Comparison of ENCODE assay signal across 16 mouse cellular contexts in the genomic region with DNA sequence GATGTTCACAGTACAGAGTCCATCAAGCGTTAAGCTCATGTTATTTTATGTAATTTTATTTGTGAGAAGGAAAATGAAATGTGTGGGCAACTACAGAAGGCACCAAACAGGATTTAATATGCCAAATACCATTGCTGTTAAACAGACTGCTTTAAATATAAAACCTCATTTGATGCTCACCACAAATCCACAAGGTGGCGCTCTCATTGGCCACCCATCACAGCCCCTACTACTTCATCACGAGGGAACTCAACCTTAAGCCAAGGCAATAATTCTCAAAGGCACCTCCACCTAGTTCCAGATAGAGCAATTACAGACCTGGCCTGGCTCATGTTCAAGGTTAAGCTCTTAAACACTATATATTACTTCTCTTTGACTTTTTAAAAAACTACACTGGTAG.
DNase-seq lines count a peak whose midpoint lies in the region; TF ChIP-seq lines count a peak whose summit lies in the region.
"Had no signal": no experiment of that assay in that cellular context is flagged by ENCODE, and none has a peak within 500 bp of the region (broad histone marks: within the 10 kb centered on the region; RNA-seq: fewer than 3 reads in every experiment).

No protein-coding gene starts in this region.

- WGBS in heart, adult 2 months = 28% methylated on average over 3 of the region's 3 CpGs

- H3K4me1 ChIP-seq in heart, adult 2 months (ENCODE audit: control insufficient read depth, insufficient read depth, low read length) = no peaks in the 10 kb centered on the region
- H3K4me1 ChIP-seq: embryonic facial prominence, embryonic 12.5 days; forebrain, embryonic 12.5 days; heart, embryonic 12.5 days; limb, embryonic 15.5 days; neural tube, embryonic 15.5 days had no signal

- no peak overlapping the region for H3K4me3 ChIP-seq in left cerebral cortex, adult 2 months
- H3K4me3 ChIP-seq in heart, adult 2 months = no peak overlapping the region
- H3K4me3 ChIP-seq: embryonic facial prominence, embryonic 12.5 days; forebrain, embryonic 12.5 days; heart, embryonic 12.5 days; limb, embryonic 15.5 days; neural tube, embryonic 15.5 days had no signal

- DNase-seq in embryo, embryonic 10 days (ENCODE audit: low spot score) = peak; percentile 24
- DNase-seq in embryo, embryonic 9.5 days (ENCODE audit: extremely low spot score) = no peak
- DNase-seq in left cerebral cortex, adult 2 months (ENCODE audit: extremely low spot score in 1 of 2, low spot score in 2 of 2) = no peak
- DNase-seq in left cerebral cortex, postnatal 14 days (ENCODE audit: low spot score in 2 of 2) = no peak
- DNase-seq in 416B (ENCODE audit: low read depth) = peak; percentile 11
- DNase-seq in brain, adult 2 months (ENCODE audit: low read depth, low spot score) = peak; percentile 12
- no peak for DNase-seq in ovary, adult 18-20 months (ENCODE audit: low spot score)
- DNase-seq in heart, adult 2 months = no peak
- DNase-seq: cerebellum, adult 2 months; gastrocnemius, postnatal 10 days had no signal

- no peaks in the 10 kb centered on the region for H3K27me3 ChIP-seq in heart, adult 2 months (ENCODE audit: control insufficient read depth, insufficient read depth, low read length)
- H3K27me3 ChIP-seq: embryonic facial prominence, embryonic 12.5 days; forebrain, embryonic 12.5 days; heart, embryonic 12.5 days; limb, embryonic 15.5 days; neural tube, embryonic 15.5 days had no signal

- no peaks in the 10 kb centered on the region for H3K79me2 ChIP-seq in heart, adult 2 months (replicated peaks; ENCODE audit: control insufficient read depth, insufficient read depth, low read length)

- no peak for TF ChIP-seq EP300 in heart, adult 2 months (IDR thresholded peaks at IDR 0.05; ENCODE audit: insufficient read depth, low read depth, low read length)

- no peak overlapping the region for H3K9ac ChIP-seq in heart, adult 2 months (ENCODE audit: low read depth, low read length)
- H3K9ac ChIP-seq: embryonic facial prominence, embryonic 12.5 days; forebrain, embryonic 12.5 days; heart, embryonic 12.5 days; hindbrain, embryonic 14.5 days; limb, embryonic 15.5 days; neural tube, embryonic 15.5 days had no signal

- H3K36me3 ChIP-seq in heart, adult 2 months (ENCODE audit: control insufficient read depth, insufficient read depth, low read length) = no peaks in the 10 kb centered on the region
- H3K36me3 ChIP-seq: embryonic facial prominence, embryonic 12.5 days; forebrain, embryonic 12.5 days; heart, embryonic 12.5 days; limb, embryonic 15.5 days; neural tube, embryonic 15.5 days had no signal

- intact Hi-C loops in left cerebral cortex, adult 2 months (cut with DNase I) = no loop called here
- intact Hi-C loops in left cerebral cortex, postnatal 14 days (cut with DNase I) = no loop called here
- intact Hi-C loops in heart, adult 2 months (cut with DNase I) = no loop called here

- no peak overlapping the region for H3K27ac ChIP-seq in left cerebral cortex, adult 2 months
- no peak overlapping the region for H3K27ac ChIP-seq in heart, adult 2 months
- H3K27ac ChIP-seq: embryonic facial prominence, embryonic 12.5 days; forebrain, embryonic 12.5 days; hindbrain, embryonic 14.5 days; limb, embryonic 15.5 days; neural tube, embryonic 15.5 days had no signal

- peak; percentile 24; the same call in 1 of the 2 replicates for TF ChIP-seq CTCF in left cerebral cortex, adult 2 months (IDR thresholded peaks at IDR 0.05)
- no peak for TF ChIP-seq CTCF in heart, adult 2 months (IDR thresholded peaks at IDR 0.05)

- TF ChIP-seq POLR2A in heart, adult 2 months (IDR thresholded peaks at IDR 0.05; ENCODE audit: insufficient read depth, low read depth, low read length) = no peak

Comparison
In these comparisons a context has a peak if more than half of its experiments do, and no peak if none do; other contexts are left out.
1. DNase-seq: peak in embryo, embryonic 10 days (single experiment), 416B (single experiment) and brain, adult 2 months (single experiment); none in embryo, embryonic 9.5 days (single experiment), left cerebral cortex, adult 2 months (0 of 2), left cerebral cortex, postnatal 14 days (0 of 2), ovary, adult 18-20 months (single experiment) and heart, adult 2 months (0 of 2).